Mouse (Mus musculus): ENCODE measurements around the gene Blnk. TPM values are rescaled to one million over a fixed set of nuclear protein-coding genes. Genes with fewer than 3 reads are reported as not detected.

Gene Blnk
- polyA plus RNA-seq, 1 experiment from 2014 or later, result 19.6 TPM

GRCm38 (mm10) chr19:40936038-40936437, 58.3 kb downstream of the Blnk start:
- WGBS, result 59% methylated on average over 5 of the region's 5 CpGs
- Histone ChIP-seq H3K4me3 (replicated peaks) (no peak overlapping the region), H3K27ac (no peak overlapping the region), H3K27me3 (replicated peaks) (no peaks in the 10 kb centered on the region), H3K9ac (no peak overlapping the region), H3K4me1 (replicated peaks) (no peaks in the 10 kb centered on the region), H3K4me2 (replicated peaks) (no peak overlapping the region), H3K9me3 (no peaks in the 10 kb centered on the region), H3K36me3 (no peaks in the 10 kb centered on the region)
- no peak for ATAC-seq

- H3K4me2 ChIP-seq (replicated peaks), result no peak overlapping the region
- no peak for ATAC-seq
- H3K9me3 ChIP-seq, result no peaks in the 10 kb centered on the region
- H3K4me3 ChIP-seq (replicated peaks), result no peak overlapping the region
- no peaks in the 10 kb centered on the region for H3K4me1 ChIP-seq (replicated peaks)
- H3K36me3 ChIP-seq, result no peaks in the 10 kb centered on the region
- no peak overlapping the region for H3K9ac ChIP-seq
- H3K27ac ChIP-seq, result no peak overlapping the region
- no peaks in the 10 kb centered on the region for H3K27me3 ChIP-seq (replicated peaks)
- 48% methylated on average over 8 of the region's 8 CpGs for WGBS
Observed at GRCm38 (mm10) chr19:40935376-40935775, 59.0 kb downstream of the Blnk start.

- H3K4me3 ChIP-seq (replicated peaks), result no peak overlapping the region
- no peaks in the 10 kb centered on the region for H3K4me1 ChIP-seq (replicated peaks)
- H3K9ac ChIP-seq, result no peak overlapping the region
- H3K4me2 ChIP-seq (replicated peaks), result no peak overlapping the region
- no peaks in the 10 kb centered on the region for H3K9me3 ChIP-seq
- 67% methylated on average over 9 of the region's 9 CpGs for WGBS
- H3K27me3 ChIP-seq (replicated peaks), result no peaks in the 10 kb centered on the region
- no peak for ATAC-seq
- H3K36me3 ChIP-seq, result no peaks in the 10 kb centered on the region
- H3K27ac ChIP-seq, result no peak overlapping the region
Observed at GRCm38 (mm10) chr19:40931581-40932369, 62.6 kb downstream of the Blnk start.

GRCm38 (mm10) chr19:40895393-40895703, 99.0 kb downstream of the Blnk start:
- H3K4me1 ChIP-seq (replicated peaks), result no peaks in the 10 kb centered on the region
- no peaks in the 10 kb centered on the region for H3K9me3 ChIP-seq
- WGBS, result 1% methylated on average over 6 of the region's 6 CpGs
- ATAC-seq, result no peak
- peak overlapping the region; percentile 95 for H3K27ac ChIP-seq
- no peaks in the 10 kb centered on the region; the same call in 1 of the 2 replicates for H3K27me3 ChIP-seq (replicated peaks)
- peak overlapping the region; percentile 68 for H3K4me2 ChIP-seq (replicated peaks)
- peak overlapping the region; percentile 74 for H3K9ac ChIP-seq
- peak overlapping the region; percentile 81 for H3K4me3 ChIP-seq (replicated peaks)
- H3K36me3 ChIP-seq, result no peaks in the 10 kb centered on the region

GRCm38 (mm10) chr19:40894519-40895392, 99.6 kb downstream of the Blnk start, which contains the start of gene Zfp518a:
Zfp518a (plus strand) TSS chr19:40894705.
- no peaks in the 10 kb centered on the region for H3K9me3 ChIP-seq
- H3K4me1 ChIP-seq (replicated peaks), result no peaks in the 10 kb centered on the region
- H3K36me3 ChIP-seq, result no peaks in the 10 kb centered on the region
- peak within 1 kb of the TSS; percentile 81 for H3K4me3 ChIP-seq (replicated peaks)
- peak; percentile 96 for ATAC-seq
- H3K4me2 ChIP-seq (replicated peaks), result peak within 1 kb of the TSS; percentile 68
- H3K27ac ChIP-seq, result peak within 1 kb of the TSS; percentile 95
- under 1% methylated on average over 89 of the region's 89 CpGs for WGBS
- peak within 1 kb of the TSS; percentile 74 for H3K9ac ChIP-seq
- H3K27me3 ChIP-seq (replicated peaks), result no peaks in the 10 kb centered on the region; the same call in 1 of the 2 replicates

GRCm38 (mm10) chr19:40894071-40894506, 100.2 kb downstream of the Blnk start:
- Histone ChIP-seq H3K36me3 (no peaks in the 10 kb centered on the region), H3K9me3 (no peaks in the 10 kb centered on the region), H3K4me2 (replicated peaks) (peak overlapping the region; percentile 68), H3K9ac (peak overlapping the region; percentile 74), H3K4me3 (replicated peaks) (peak overlapping the region; percentile 81), H3K27me3 (replicated peaks) (no peaks in the 10 kb centered on the region; the same call in 1 of the 2 replicates), H3K4me1 (replicated peaks) (no peaks in the 10 kb centered on the region), H3K27ac (peak overlapping the region; percentile 95)
- WGBS, result 48% methylated on average over 21 of the region's 21 CpGs
- peak; percentile 69 for ATAC-seq

- H3K36me3 ChIP-seq, result no peaks in the 10 kb centered on the region
- H3K27ac ChIP-seq, result no peak overlapping the region
- no peak overlapping the region for H3K9ac ChIP-seq
- no peak for ATAC-seq
- H3K4me1 ChIP-seq (replicated peaks), result no peaks in the 10 kb centered on the region
- no peak overlapping the region for H3K4me3 ChIP-seq (replicated peaks)
- H3K4me2 ChIP-seq (replicated peaks), result no peak overlapping the region
- H3K9me3 ChIP-seq, result no peaks in the 10 kb centered on the region
- 58% methylated on average over 1 of the region's 1 CpGs for WGBS
- H3K27me3 ChIP-seq (replicated peaks), result peaks cover 11% of the 10 kb centered on the region
Observed at GRCm38 (mm10) chr19:40888887-40889286, 105.4 kb downstream of the Blnk start.

- Histone ChIP-seq H3K27ac (no peak overlapping the region), H3K4me2 (replicated peaks) (no peak overlapping the region), H3K27me3 (replicated peaks) (peaks cover 28% of the 10 kb centered on the region), H3K4me3 (replicated peaks) (no peak overlapping the region), H3K4me1 (replicated peaks) (no peaks in the 10 kb centered on the region), H3K36me3 (no peaks in the 10 kb centered on the region), H3K9me3 (no peaks in the 10 kb centered on the region), H3K9ac (no peak overlapping the region)
- no peak for ATAC-seq
- 91% methylated on average over 4 of the region's 4 CpGs for WGBS
Observed at GRCm38 (mm10) chr19:40881700-40882099, 112.6 kb downstream of the Blnk start.

Other genes starting within 250 kb of the Blnk start
- 0.06 TPM in 1 of 2 replicates, not detected in the other for gene Cc2d2b, start 245.8 kb downstream of the Blnk start, polyA plus RNA-seq (2015; fragmentation: Nextera tagmentation; extraction: Ambion mirVana)
- gene Ccnj, start 163.3 kb downstream of the Blnk start, polyA plus RNA-seq (2015; fragmentation: Nextera tagmentation; extraction: Ambion mirVana), result 9.1 and 9.8 TPM in 2 replicates
- 12.3 and 13.3 TPM in 2 replicates for gene Zfp518a, start 99.8 kb downstream of the Blnk start, polyA plus RNA-seq (2015; fragmentation: Nextera tagmentation; extraction: Ambion mirVana)
- gene Dntt, start 34.7 kb upstream of the Blnk start, polyA plus RNA-seq (2015; fragmentation: Nextera tagmentation; extraction: Ambion mirVana), result not detected in 2 replicates
- gene Opalin, start 82.6 kb upstream of the Blnk start, polyA plus RNA-seq (2015; fragmentation: Nextera tagmentation; extraction: Ambion mirVana), result not detected in 2 replicates
- 0.04 and 0.09 TPM in 2 replicates for gene Tll2, start 212.3 kb upstream of the Blnk start, polyA plus RNA-seq (2015; fragmentation: Nextera tagmentation; extraction: Ambion mirVana)